Mouse (Mus musculus) liver, adult 2 months (tissue): ENCODE data around the gene Aurkaip1.

Experiments used
- CTCF ChIP-seq: fragments of 200-500 bp; IDR thresholded peaks from 2 replicates; pipeline ENCODE4 v1.5.1; 2011; ENCODE audit warnings: low read depth, low read length, control low read depth
- POLR2A ChIP-seq: fragments of 200-500 bp; IDR thresholded peaks from 2 replicates; pipeline ENCODE4 v1.6.1; 2011; ENCODE audit warnings: low read length, control low read depth; ENCODE audit not compliant: insufficient read depth; ENCODE audit errors: extremely low read depth

DNA sequence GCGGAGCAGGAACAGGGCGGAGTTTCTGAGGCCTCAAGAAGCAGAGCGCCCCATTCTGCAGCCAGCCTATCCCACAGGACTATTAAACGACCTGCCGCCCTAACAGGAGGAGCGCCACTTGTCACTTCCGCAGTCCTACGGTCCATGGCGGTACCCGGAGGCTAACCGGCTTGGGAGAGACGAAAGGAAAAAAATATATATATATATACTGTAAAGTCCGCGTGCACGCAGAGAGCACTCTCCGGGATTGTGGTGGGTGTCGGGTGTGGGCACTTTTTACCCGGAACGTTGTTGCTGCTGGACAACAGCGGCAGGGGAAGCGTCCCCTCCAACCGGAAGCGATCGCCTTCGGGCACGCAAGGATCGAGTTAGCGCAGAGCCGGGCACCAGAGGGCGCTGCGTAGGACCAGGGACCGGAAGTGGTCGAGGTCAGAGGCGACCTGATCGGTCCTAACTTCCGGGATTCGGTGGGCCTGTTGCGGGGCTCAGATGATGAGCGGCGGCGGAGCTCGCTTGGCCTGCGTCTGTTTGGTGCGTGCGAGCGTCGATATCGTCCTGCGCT, at the start of gene Aurkaip1:
- TF ChIP-seq CTCF = peak; percentile 87
- peak; percentile 73 for TF ChIP-seq POLR2A
